Mouse (Mus musculus) heart, embryonic 14.5 days (tissue): ENCODE measurements around the gene Pde8b. TPM values are rescaled to one million over a fixed set of nuclear protein-coding genes. Genes with fewer than 3 reads are reported as not detected.

Experiments
- ATAC-seq: fragments of 200-750 bp; cut with Nextera tagmentation; 2 replicates; pipeline ENCODE4 v1.8.0; 2017; ENCODE audit warnings: low read depth, moderate TSS enrichment; ENCODE audit not compliant: insufficient number of reproducible peaks, insufficient read depth, low FRiP score
- H3K27ac ChIP-seq, 2 experiments: fragments of 200-500 bp in 1 of 2; fragments of 300-500 bp in 1 of 2; sonication (generic) in 1 of 2; replicated peaks in 1 of 2; 2 replicates each; pipeline ENCODE4 v1.5.1; 2012 to 2014; ENCODE audit warnings: low read depth in 2 of 2, low read length in 2 of 2, control low read depth in 1 of 2, mild to moderate bottlenecking in 1 of 2, mixed read lengths in 1 of 2; ENCODE audit not compliant: control insufficient read depth in 1 of 2, insufficient read depth in 1 of 2
- H3K27me3 ChIP-seq: fragments of 300-500 bp; sonication (generic); 2 replicates; pipeline ENCODE4 v1.6.1; 2014; ENCODE audit warnings: mild to moderate bottlenecking, low read length, control low read depth; ENCODE audit not compliant: control insufficient read depth, insufficient read depth
- H3K36me3 ChIP-seq: fragments of 300-500 bp; sonication (generic); 2 replicates; pipeline ENCODE4 v1.6.1; 2014; ENCODE audit warnings: mild to moderate bottlenecking, control low read depth, low read length, mixed read lengths; ENCODE audit not compliant: control insufficient read depth, insufficient read depth
- H3K4me1 ChIP-seq, 2 experiments: fragments of 200-500 bp in 1 of 2; fragments of 300-500 bp in 1 of 2; sonication (generic) in 1 of 2; 2 replicates each; pipeline ENCODE4 v1.6.1; 2012 to 2014; ENCODE audit warnings: low read length in 2 of 2, control low read depth in 1 of 2, mixed read lengths in 1 of 2; ENCODE audit not compliant: control insufficient read depth in 2 of 2, insufficient read depth in 2 of 2
- H3K4me2 ChIP-seq: fragments of 300-500 bp; sonication (generic); 2 replicates; pipeline ENCODE4 v1.6.1; 2014; ENCODE audit warnings: mild to moderate bottlenecking, low read length
- H3K4me3 ChIP-seq, 2 experiments: fragments of 200-500 bp in 1 of 2; fragments of 300-500 bp in 1 of 2; sonication (generic) in 1 of 2; 2 replicates each; pipeline ENCODE4 v1.5.1; 2012 to 2014; ENCODE audit warnings: low read length in 2 of 2, mild to moderate bottlenecking in 2 of 2, control low read depth in 1 of 2, low read depth in 1 of 2, moderate library complexity in 1 of 2; ENCODE audit not compliant: control insufficient read depth in 1 of 2, insufficient read depth in 1 of 2
- H3K9ac ChIP-seq: fragments of 300-500 bp; sonication (generic); 2 replicates; pipeline ENCODE4 v1.6.1; 2014; ENCODE audit warnings: mild to moderate bottlenecking, low read length
- H3K9me3 ChIP-seq: fragments of 300-500 bp; sonication (generic); 2 replicates; pipeline ENCODE4 v1.6.1; 2016; ENCODE audit warnings: low read length, control low read depth; ENCODE audit not compliant: control insufficient read depth
- WGBS: fragments of 180-500 bp; shearing (Covaris S2); extraction: QIAGEN DNeasy Blood & Tissue Kit; methylation state at CpG from one replicate; pipeline ENCODE4 v1.1.7; 2014; 5-methylcytosine and 5-hydroxymethylcytosine counted together
- polyA plus RNA-seq: library from polyadenylated mRNA; unstranded; fragments of >200 nt; fragmentation: Nextera tagmentation; extraction: Ambion mirVana; gene quantifications from 2 replicates; pipeline ENCODE4 v1.2.1, GENCODE M21; 2014

The Pde8b gene
- polyA plus RNA-seq, 1 experiment from 2014 or later, result 0.99 TPM

DNA sequence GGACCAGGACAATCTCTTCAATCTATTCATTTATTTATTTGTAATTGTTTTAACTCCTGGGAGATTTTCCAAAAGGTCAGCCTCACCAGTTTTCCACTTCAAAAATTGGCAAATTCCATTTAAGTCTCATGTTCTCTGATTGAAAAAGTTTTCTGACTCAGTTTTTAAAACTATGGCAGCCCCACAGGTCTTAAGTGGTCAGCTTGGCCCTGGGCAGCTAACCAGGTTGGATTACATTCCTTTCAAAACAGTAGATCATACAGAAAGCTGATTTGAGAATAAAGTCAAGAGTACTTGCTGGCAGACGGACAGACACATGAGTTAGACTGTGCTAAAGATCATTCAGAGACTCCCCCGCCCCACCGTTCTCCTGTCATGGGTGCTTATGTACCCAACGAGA lies 145.3 kb downstream of the Pde8b start:
- Histone ChIP-seq H3K4me1 (no peaks in the 10 kb centered on the region), H3K27ac (no peak overlapping the region), H3K36me3 (no peaks in the 10 kb centered on the region), H3K4me2 (no peak overlapping the region), H3K9me3 (no peaks in the 10 kb centered on the region), H3K9ac (no peak overlapping the region), H3K4me3 (no peak overlapping the region), H3K27me3 (no peaks in the 10 kb centered on the region)
- WGBS, result 71% methylated on average over 4 of the region's 4 CpGs
- no peak for ATAC-seq

GRCm38 (mm10) chr13:95102985-95103590 lies 147.0 kb downstream of the Pde8b start:
- Histone ChIP-seq H3K4me3 (no peak overlapping the region), H3K27me3 (no peaks in the 10 kb centered on the region), H3K4me1 (no peaks in the 10 kb centered on the region), H3K27ac (no peak overlapping the region), H3K9ac (no peak overlapping the region), H3K4me2 (no peak overlapping the region), H3K36me3 (no peaks in the 10 kb centered on the region), H3K9me3 (no peaks in the 10 kb centered on the region)
- WGBS, result 51% methylated on average over 4 of the region's 4 CpGs
- ATAC-seq, result no peak

- Histone ChIP-seq H3K36me3 (no peaks in the 10 kb centered on the region), H3K4me3 (no peak overlapping the region), H3K9ac (no peak overlapping the region), H3K4me2 (no peak overlapping the region), H3K4me1 (no peaks in the 10 kb centered on the region), H3K9me3 (no peaks in the 10 kb centered on the region), H3K27me3 (no peaks in the 10 kb centered on the region), H3K27ac (no peak overlapping the region)
- no peak for ATAC-seq
- WGBS, result 87% methylated on average over 8 of the region's 8 CpGs
Observed at GRCm38 (mm10) chr13:95101315-95101714, 148.8 kb downstream of the Pde8b start.

GRCm38 (mm10) chr13:95098931-95099720 lies 151.0 kb downstream of the Pde8b start:
- Histone ChIP-seq H3K4me1 (no peaks in the 10 kb centered on the region), H3K9me3 (no peaks in the 10 kb centered on the region), H3K9ac (no peak overlapping the region), H3K36me3 (no peaks in the 10 kb centered on the region), H3K4me3 (no peak overlapping the region), H3K27me3 (no peaks in the 10 kb centered on the region), H3K4me2 (no peak overlapping the region), H3K27ac (no peak overlapping the region)
- ATAC-seq, result no peak
- 59% methylated on average over 8 of the region's 8 CpGs for WGBS

GRCm38 (mm10) chr13:95096646-95097045 lies 153.5 kb downstream of the Pde8b start:
- no peaks in the 10 kb centered on the region for H3K4me1 ChIP-seq

GRCm38 (mm10) chr13:95095860-95096259 lies 154.3 kb downstream of the Pde8b start:
- H3K27ac ChIP-seq, result no peak overlapping the region
- no peaks in the 10 kb centered on the region for H3K9me3 ChIP-seq
- no peak overlapping the region for H3K9ac ChIP-seq
- H3K4me1 ChIP-seq, result no peaks in the 10 kb centered on the region
- H3K36me3 ChIP-seq, result no peaks in the 10 kb centered on the region
- no peak overlapping the region for H3K4me3 ChIP-seq
- no peak for ATAC-seq
- H3K27me3 ChIP-seq, result no peaks in the 10 kb centered on the region
- WGBS, result 63% methylated on average over 10 of the region's 10 CpGs
- H3K4me2 ChIP-seq, result no peak overlapping the region

More at GRCm38 (mm10) chr13:95096646-95097045, 153.5 kb downstream of the Pde8b start:
- no peak for ATAC-seq
- no peaks in the 10 kb centered on the region for H3K9me3 ChIP-seq
- H3K4me3 ChIP-seq, result no peak overlapping the region
- H3K36me3 ChIP-seq, result no peaks in the 10 kb centered on the region
- no peak overlapping the region for H3K9ac ChIP-seq
- H3K27me3 ChIP-seq, result no peaks in the 10 kb centered on the region
- H3K4me2 ChIP-seq, result no peak overlapping the region
- 70% methylated on average over 3 of the region's 3 CpGs for WGBS
- H3K27ac ChIP-seq, result no peak overlapping the region

DNA sequence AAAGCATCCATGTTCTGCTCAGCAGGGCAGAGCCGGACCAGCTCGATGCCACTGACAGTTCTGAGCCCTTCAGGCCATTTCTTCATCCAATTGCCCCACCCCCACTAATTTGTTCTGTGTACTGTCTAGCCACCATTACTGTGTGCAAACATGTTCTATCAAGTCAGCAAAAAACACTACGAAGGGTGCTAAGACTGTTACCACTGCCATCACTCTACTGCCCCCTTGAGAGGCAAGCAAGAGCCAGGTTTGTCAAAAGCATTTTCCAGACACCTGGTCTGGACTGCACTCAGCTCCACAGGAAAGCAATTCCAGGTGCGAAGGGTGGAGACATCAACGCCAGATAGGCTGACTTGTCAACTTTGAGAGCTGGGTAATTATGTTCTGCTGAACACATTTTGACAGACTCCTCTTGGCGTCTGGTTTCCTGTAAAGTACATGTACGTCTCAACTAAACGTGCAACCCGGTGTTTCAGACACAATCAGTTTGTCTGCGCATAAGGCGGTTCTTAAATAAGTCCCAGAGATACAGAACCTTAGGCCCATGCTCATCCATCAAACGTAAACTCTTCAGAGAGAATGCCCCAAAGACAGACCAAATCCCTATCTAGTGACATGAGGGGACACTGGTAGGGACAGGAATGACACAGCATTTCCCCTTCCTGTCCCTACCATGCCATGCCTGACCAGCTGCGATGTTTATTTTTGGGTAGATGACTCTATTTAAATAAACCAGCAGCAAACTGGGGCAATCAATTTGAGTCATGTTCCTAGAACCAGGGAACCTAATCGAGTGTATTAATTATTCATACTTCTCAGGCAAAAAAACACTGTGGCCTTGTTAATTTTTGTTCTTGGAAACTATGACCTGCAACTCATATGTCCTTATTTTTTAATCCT lies 158.3 kb downstream of the Pde8b start:
- no peak for ATAC-seq

More for the DNA sequence above, 158.3 kb downstream of the Pde8b start:
- 74% methylated on average over 14 of the region's 14 CpGs for WGBS
- no peak overlapping the region for H3K4me2 ChIP-seq
- peaks cover 6 to 9% of the 10 kb centered on the region in 2 experiments for H3K4me1 ChIP-seq
- H3K36me3 ChIP-seq, result no peaks in the 10 kb centered on the region
- H3K27me3 ChIP-seq, result no peaks in the 10 kb centered on the region
- H3K4me3 ChIP-seq, result no peak overlapping the region
- H3K9me3 ChIP-seq, result no peaks in the 10 kb centered on the region
- H3K9ac ChIP-seq, result no peak overlapping the region
- H3K27ac ChIP-seq, result no peak overlapping the region
